Mouse (Mus musculus): ENCODE measurements around the gene Kif11.

Kif11 gene

GRCm38 (mm10) chr19:37443631-37444140 lies 67.5 kb downstream of the Kif11 start:
- DNase-seq (ENCODE audit: low spot score in 2 of 2) = no peak

- DNase-seq (ENCODE audit: low spot score in 2 of 2) = no peak
These were observed 72.0 kb downstream of the Kif11 start for GRCm38 (mm10) chr19:37448212-37448611.

GRCm38 (mm10) chr19:37449246-37449645 lies 73.0 kb downstream of the Kif11 start:
- no peak for DNase-seq (ENCODE audit: low spot score in 2 of 2)

- no peak for DNase-seq (ENCODE audit: low spot score in 2 of 2)
These were observed 79.3 kb downstream of the Kif11 start for GRCm38 (mm10) chr19:37455528-37455927.

- no peak for DNase-seq (ENCODE audit: low spot score in 2 of 2)
These were observed 79.8 kb downstream of the Kif11 start for GRCm38 (mm10) chr19:37455961-37456360.

- DNase-seq (ENCODE audit: low spot score in 2 of 2) = no peak
These were observed 81.8 kb downstream of the Kif11 start for GRCm38 (mm10) chr19:37458013-37458412.

- DNase-seq (ENCODE audit: low spot score in 2 of 2) = no peak
These were observed 90.2 kb downstream of the Kif11 start for GRCm38 (mm10) chr19:37466403-37466802.

- no peak for DNase-seq (ENCODE audit: low spot score in 2 of 2)
These were observed 90.8 kb downstream of the Kif11 start for GRCm38 (mm10) chr19:37466978-37467377.

- no peak for DNase-seq (ENCODE audit: low spot score in 2 of 2)
These were observed 92.8 kb downstream of the Kif11 start for GRCm38 (mm10) chr19:37468841-37469566.

Measured in right cerebral cortex, adult 2 months (tissue).